Mouse (Mus musculus): ENCODE results near the gene Sufu. TPM values are rescaled to one million over a fixed set of nuclear protein-coding genes. Genes with fewer than 3 reads are reported as not detected.
A peak's percentile ranks its signal among the peaks of the same experiment; 100 is the strongest.

The Sufu gene
- polyA plus RNA-seq, 1 experiment, result 16.6 TPM

DNA sequence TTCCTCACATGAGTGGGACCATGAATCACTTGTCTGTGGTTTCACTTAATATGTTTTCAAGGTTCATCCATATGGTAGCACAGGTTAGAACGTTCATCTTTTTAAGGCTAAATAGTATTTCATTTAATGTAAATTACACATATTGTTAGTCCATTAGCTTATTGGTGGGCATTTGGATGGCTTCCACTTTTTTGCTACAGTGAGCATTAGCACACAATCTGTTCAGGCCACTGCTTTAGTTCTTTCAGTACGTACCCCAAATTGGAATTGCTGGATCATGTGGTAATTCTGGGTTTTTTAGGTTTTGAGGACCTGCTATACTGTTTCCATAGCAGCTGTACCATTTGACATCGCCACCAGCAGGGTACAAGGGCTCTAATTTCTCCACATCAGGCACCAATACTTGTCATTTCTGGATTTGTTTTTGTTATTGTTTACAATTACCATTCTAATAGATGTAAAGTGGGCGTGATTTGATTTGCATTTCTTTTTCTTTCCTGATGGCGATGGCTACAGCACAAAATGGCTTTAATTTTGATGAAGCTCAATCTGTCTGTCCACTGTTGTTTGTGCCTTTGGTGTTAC, 49.8 kb downstream of the Sufu start:
- Histone ChIP-seq H3ac (ENCODE audit: control insufficient read depth, insufficient read length) (no peak overlapping the region), H3K79me2 (ENCODE audit: control insufficient read depth, insufficient read depth) (peaks cover 28% of the 10 kb centered on the region), H3K4me2 (ENCODE audit: low read depth) (no peak overlapping the region), H3K27me3 (ENCODE audit: control insufficient read depth, insufficient read depth, insufficient read length) (no peaks in the 10 kb centered on the region), H3K36me3 (ENCODE audit: control insufficient read depth, insufficient read depth) (no peaks in the 10 kb centered on the region), H3K4me3 (no peak overlapping the region)
- TF ChIP-seq MAX (IDR thresholded peaks at IDR 0.05; ENCODE audit: low read depth) (no peak), CEBPB (IDR thresholded peaks at IDR 0.05; ENCODE audit: insufficient read depth, poor library complexity, severe bottlenecking) (no peak), TCF12 (IDR thresholded peaks at IDR 0.05; ENCODE audit: insufficient read depth, poor library complexity, severe bottlenecking) (no peak), SRF (IDR thresholded peaks at IDR 0.05; ENCODE audit: control insufficient read depth, insufficient read length, low read depth) (no peak), REST (IDR thresholded peaks at IDR 0.05; ENCODE audit: insufficient read depth, insufficient read length) (no peak)

GRCm38 (mm10) chr19:46447110-46447509, 50.4 kb downstream of the Sufu start:
- H3ac ChIP-seq (ENCODE audit: control insufficient read depth, insufficient read length), result no peak overlapping the region
- H3K4me2 ChIP-seq (ENCODE audit: low read depth), result no peak overlapping the region
- H3K36me3 ChIP-seq (ENCODE audit: control insufficient read depth, insufficient read depth), result no peaks in the 10 kb centered on the region
- TF ChIP-seq REST (IDR thresholded peaks at IDR 0.05; ENCODE audit: insufficient read depth, insufficient read length) (no peak), USF1 (IDR thresholded peaks at IDR 0.05; ENCODE audit: low read depth) (no peak), CEBPB (IDR thresholded peaks at IDR 0.05; ENCODE audit: insufficient read depth, poor library complexity, severe bottlenecking) (no peak), TCF3 (IDR thresholded peaks at IDR 0.05; ENCODE audit: insufficient read length, low read depth) (no peak)
- H3K27me3 ChIP-seq (ENCODE audit: control insufficient read depth, insufficient read depth, insufficient read length), result no peaks in the 10 kb centered on the region
- H3K79me2 ChIP-seq (ENCODE audit: control insufficient read depth, insufficient read depth), result peaks cover 28% of the 10 kb centered on the region
- H3K4me3 ChIP-seq, result no peak overlapping the region

- Histone ChIP-seq H3K79me2 (ENCODE audit: control insufficient read depth, insufficient read depth) (peaks cover 28% of the 10 kb centered on the region), H3K36me3 (ENCODE audit: control insufficient read depth, insufficient read depth) (no peaks in the 10 kb centered on the region), H3ac (ENCODE audit: control insufficient read depth, insufficient read length) (no peak overlapping the region), H3K27me3 (ENCODE audit: control insufficient read depth, insufficient read depth, insufficient read length) (no peaks in the 10 kb centered on the region), H3K4me2 (ENCODE audit: low read depth) (peak overlapping the region; percentile 55), H3K4me3 (no peak overlapping the region)
- TF ChIP-seq E2F4 (IDR thresholded peaks at IDR 0.05; ENCODE audit: insufficient read depth) (no peak), POLR2A (IDR thresholded peaks at IDR 0.05; ENCODE audit: insufficient read length, low read depth) (no peak), SRF (IDR thresholded peaks at IDR 0.05; ENCODE audit: control insufficient read depth, insufficient read length, low read depth) (no peak), TCF3 (IDR thresholded peaks at IDR 0.05; ENCODE audit: insufficient read length, low read depth) (no peak), POLR2AphosphoS2 (IDR thresholded peaks at IDR 0.05; ENCODE audit: insufficient read length, low read depth) (no peak), USF1 (IDR thresholded peaks at IDR 0.05; ENCODE audit: low read depth) (no peak), MYOG (IDR thresholded peaks at IDR 0.05; ENCODE audit: control insufficient read depth in 1 of 3, insufficient read depth in 1 of 3, insufficient read length in 2 of 3, low read depth in 2 of 3) (no peak), MYOD1 (IDR thresholded peaks at IDR 0.05; ENCODE audit: control insufficient read depth in 1 of 3, insufficient read length in 2 of 3, low read depth in 2 of 3) (no peak), REST (IDR thresholded peaks at IDR 0.05; ENCODE audit: insufficient read depth, insufficient read length) (no peak), MAX (IDR thresholded peaks at IDR 0.05; ENCODE audit: low read depth) (no peak)
These were observed 51.2 kb downstream of the Sufu start for GRCm38 (mm10) chr19:46447911-46448310.

DNA sequence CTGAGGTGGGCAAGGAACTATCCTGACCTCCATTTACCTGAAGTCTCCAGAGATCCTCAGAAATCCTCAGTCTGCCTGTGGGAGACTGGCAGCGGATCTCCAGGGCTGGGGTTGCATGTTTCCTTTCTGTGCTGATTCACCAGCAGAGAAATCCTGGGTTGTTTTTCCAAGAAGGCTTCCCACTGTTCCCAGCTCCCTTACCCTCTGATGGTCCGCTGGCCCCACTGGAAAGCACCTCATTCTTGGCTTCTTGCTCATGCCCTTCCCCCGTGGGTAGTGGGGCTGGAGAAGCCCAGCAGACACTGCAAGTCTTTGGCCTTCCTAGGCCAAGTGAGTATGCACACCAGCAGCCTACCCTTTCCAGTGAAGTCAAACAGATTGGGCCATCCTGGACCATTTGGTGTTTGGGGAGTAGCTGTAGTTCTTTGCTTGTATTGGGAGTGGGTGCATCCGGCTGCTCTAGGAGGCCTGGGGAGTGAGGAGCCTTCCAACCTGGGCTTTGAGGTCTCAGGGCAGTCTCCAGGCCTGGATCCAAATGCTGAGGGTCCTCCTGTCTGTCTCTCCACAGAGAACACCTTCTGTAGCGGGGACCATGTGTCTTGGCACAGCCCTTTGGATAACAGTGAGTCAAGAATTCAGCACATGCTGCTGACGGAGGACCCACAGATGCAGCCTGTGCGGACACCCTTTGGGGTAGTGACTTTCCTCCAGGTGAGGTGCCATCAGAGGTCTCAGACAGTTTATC, 52.7 kb downstream of the Sufu start:
- Histone ChIP-seq H3ac (ENCODE audit: control insufficient read depth, insufficient read length) (no peak overlapping the region), H3K36me3 (ENCODE audit: control insufficient read depth, insufficient read depth) (peaks cover 9% of the 10 kb centered on the region), H3K79me2 (ENCODE audit: control insufficient read depth, insufficient read depth) (peaks cover 28% of the 10 kb centered on the region), H3K27me3 (ENCODE audit: control insufficient read depth, insufficient read depth, insufficient read length) (no peaks in the 10 kb centered on the region), H3K4me2 (ENCODE audit: low read depth) (no peak overlapping the region), H3K4me3 (no peak overlapping the region)
- TF ChIP-seq POLR2A (IDR thresholded peaks at IDR 0.05; ENCODE audit: insufficient read length, low read depth), result no peak
- no peak for TF ChIP-seq E2F4 (IDR thresholded peaks at IDR 0.05; ENCODE audit: insufficient read depth)
- no peak for TF ChIP-seq TCF3 (IDR thresholded peaks at IDR 0.05; ENCODE audit: insufficient read length, low read depth)
- TF ChIP-seq TCF12 (IDR thresholded peaks at IDR 0.05; ENCODE audit: insufficient read depth, poor library complexity, severe bottlenecking), result no peak
- no peak for TF ChIP-seq USF1 (IDR thresholded peaks at IDR 0.05; ENCODE audit: low read depth)
- no peak for TF ChIP-seq MAX (IDR thresholded peaks at IDR 0.05; ENCODE audit: low read depth)
- TF ChIP-seq REST (IDR thresholded peaks at IDR 0.05; ENCODE audit: insufficient read depth, insufficient read length), result no peak
- no peak for TF ChIP-seq CEBPB (IDR thresholded peaks at IDR 0.05; ENCODE audit: insufficient read depth, poor library complexity, severe bottlenecking)
- no peak for TF ChIP-seq SRF (IDR thresholded peaks at IDR 0.05; ENCODE audit: control insufficient read depth, insufficient read length, low read depth)
- no peak for TF ChIP-seq MYOG (IDR thresholded peaks at IDR 0.05; ENCODE audit: control insufficient read depth in 1 of 3, insufficient read depth in 1 of 3, insufficient read length in 2 of 3, low read depth in 2 of 3)

- Histone ChIP-seq H3K79me2 (ENCODE audit: control insufficient read depth, insufficient read depth) (peaks cover 17% of the 10 kb centered on the region), H3ac (ENCODE audit: control insufficient read depth, insufficient read length) (no peak overlapping the region), H3K36me3 (ENCODE audit: control insufficient read depth, insufficient read depth) (peaks cover 11% of the 10 kb centered on the region), H3K27me3 (ENCODE audit: control insufficient read depth, insufficient read depth, insufficient read length) (no peaks in the 10 kb centered on the region), H3K4me2 (ENCODE audit: low read depth) (no peak overlapping the region), H3K4me3 (no peak overlapping the region)
- TF ChIP-seq REST (IDR thresholded peaks at IDR 0.05; ENCODE audit: insufficient read depth, insufficient read length) (no peak), TCF12 (IDR thresholded peaks at IDR 0.05; ENCODE audit: insufficient read depth, poor library complexity, severe bottlenecking) (no peak), USF1 (IDR thresholded peaks at IDR 0.05; ENCODE audit: low read depth) (no peak), SRF (IDR thresholded peaks at IDR 0.05; ENCODE audit: control insufficient read depth, insufficient read length, low read depth) (no peak), TCF3 (IDR thresholded peaks at IDR 0.05; ENCODE audit: insufficient read length, low read depth) (no peak), CEBPB (IDR thresholded peaks at IDR 0.05; ENCODE audit: insufficient read depth, poor library complexity, severe bottlenecking) (no peak), MYOG (IDR thresholded peaks at IDR 0.05; ENCODE audit: control insufficient read depth in 1 of 3, insufficient read depth in 1 of 3, insufficient read length in 2 of 3, low read depth in 2 of 3) (no peak), E2F4 (IDR thresholded peaks at IDR 0.05; ENCODE audit: insufficient read depth) (no peak), POLR2AphosphoS2 (IDR thresholded peaks at IDR 0.05; ENCODE audit: insufficient read length, low read depth) (no peak), MAX (IDR thresholded peaks at IDR 0.05; ENCODE audit: low read depth) (no peak), MYOD1 (IDR thresholded peaks at IDR 0.05; ENCODE audit: control insufficient read depth in 1 of 3, insufficient read length in 2 of 3, low read depth in 2 of 3) (no peak), POLR2A (IDR thresholded peaks at IDR 0.05; ENCODE audit: insufficient read length, low read depth) (no peak)
These were observed 55.5 kb downstream of the Sufu start for GRCm38 (mm10) chr19:46452052-46452827.
